In genomic region chr1:152624644-152625454, GRCm38 (mm10) we compare ENCODE assay signal across 8 mouse cellular contexts.
DNase-seq lines count a peak whose midpoint lies in the region; ATAC-seq and TF ChIP-seq lines count a peak whose summit lies in the region.

No protein-coding gene starts in this region.

- TF ChIP-seq POLR2A in cerebellum, adult 2 months (IDR thresholded peaks at IDR 0.05; ENCODE audit: borderline replicate concordance, insufficient read depth, low read length), result no peak

- no peaks in the 10 kb centered on the region for H3K9me3 ChIP-seq in hindbrain, embryonic 12.5 days (replicated peaks)

- 0 out of 2 replicates have a peak, but pooled peaks cover under 1% of the 10 kb centered on the region for H3K36me3 ChIP-seq in hindbrain, embryonic 12.5 days
- H3K36me3 ChIP-seq in macrophage (ENCODE audit: inconsistent target), result peaks cover 3% of the 10 kb centered on the region; the same call in 1 of the 2 replicates

- no peak for TF ChIP-seq CTCF in cerebellum, adult 2 months (IDR thresholded peaks at IDR 0.05; ENCODE audit: borderline replicate concordance, insufficient read depth, low read depth, low read length)

- H3K4me1 ChIP-seq in cerebellum, adult 2 months (ENCODE audit: control insufficient read depth, insufficient read depth, low read length), result no peaks in the 10 kb centered on the region
- peaks cover 5% of the 10 kb centered on the region; the same call in 1 of the 2 replicates for H3K4me1 ChIP-seq in hindbrain, embryonic 12.5 days

- no peak overlapping the region for H3K27ac ChIP-seq in cerebellum, adult 2 months (ENCODE audit: insufficient read depth, low read length)
- H3K27ac ChIP-seq in hindbrain, embryonic 12.5 days, result peak overlapping the region; percentile 81
- peak overlapping the region; percentile 65 for H3K27ac ChIP-seq in macrophage

- H3K4me2 ChIP-seq in hindbrain, embryonic 12.5 days (replicated peaks), result peak overlapping the region; percentile 81

- no peaks in the 10 kb centered on the region for H3K27me3 ChIP-seq in cerebellum, adult 2 months (ENCODE audit: control insufficient read depth, insufficient read depth, low read length)
- H3K27me3 ChIP-seq in hindbrain, embryonic 12.5 days, result peaks cover 9% of the 10 kb centered on the region

- peak; percentile 80 for DNase-seq in NIH3T3 (ENCODE audit: low read depth)
- DNase-seq in cerebellum, adult 2 months, result peak; percentile 54 to 60
- peak; percentile 47 to 53 for DNase-seq in layer of hippocampus, postnatal 25 days (ENCODE audit: extremely low spot score in 1 of 2, low spot score in 1 of 2)
- peak; percentile 87 for DNase-seq in retina, postnatal 1 day
- peak; percentile 28 for DNase-seq in urinary bladder, postnatal 10 days (ENCODE audit: low spot score)

- WGBS in cerebellum, adult 2 months, result under 1% methylated on average over 61 of the region's 61 CpGs
- under 1% methylated on average over 61 of the region's 61 CpGs for WGBS in hindbrain, embryonic 12.5 days
- WGBS in macrophage (ENCODE audit: missing documents), result under 1% methylated on average over 61 of the region's 61 CpGs

- H3K4me3 ChIP-seq in cerebellum, adult 2 months (replicated peaks; ENCODE audit: insufficient read depth, low read depth, low read length), result peak overlapping the region; percentile 66
- peak overlapping the region; percentile 60 for H3K4me3 ChIP-seq in hindbrain, embryonic 12.5 days
- H3K4me3 ChIP-seq in macrophage (ENCODE audit: inconsistent target), result peak overlapping the region; percentile 87

- ATAC-seq in frontal cortex, adult (ENCODE audit: low TSS enrichment), result peak; percentile 83
- ATAC-seq in hindbrain, embryonic 12.5 days (ENCODE audit: low FRiP score), result peak; percentile 89

- peaks cover 48% of the 10 kb centered on the region; the same call in 1 of the 2 replicates for H3K79me2 ChIP-seq in macrophage (ENCODE audit: inconsistent target)

- H3K9ac ChIP-seq in hindbrain, embryonic 12.5 days, result peak overlapping the region; percentile 75

Comparison
In these comparisons a context has a peak if more than half of its experiments do, and no peak if none do; other contexts are left out.
1. DNase-seq: peak in every context shown above with its lines; median percentile 87 in retina, postnatal 1 day; 80 in NIH3T3; 57 in cerebellum, adult 2 months; 50 in layer of hippocampus, postnatal 25 days; 28 in urinary bladder, postnatal 10 days.